Mouse (Mus musculus) retina, embryonic 14.5 days (tissue): Measurements from ENCODE around the gene Susd3.
A peak's percentile ranks its signal among the peaks of the same experiment; 100 is the strongest.

Experiments used
- DNase-seq: peaks from one replicate; pipeline ENCODE4 v3.0.0-alpha.2; 2015; ENCODE audit warnings: low spot score

Susd3 gene

GRCm38 (mm10) chr13:49212711-49213500 lies 35.6 kb downstream of the Susd3 start:
- DNase-seq = no peak

GRCm38 (mm10) chr13:49209306-49209705 lies 39.2 kb downstream of the Susd3 start:
- DNase-seq = no peak

- DNase-seq = no peak
Measured at GRCm38 (mm10) chr13:49206341-49206740, 42.2 kb downstream of the Susd3 start.

GRCm38 (mm10) chr13:49205381-49205998 lies 43.0 kb downstream of the Susd3 start:
- peak; percentile 90 for DNase-seq

GRCm38 (mm10) chr13:49202556-49202955 lies 46.0 kb downstream of the Susd3 start:
- no peak for DNase-seq

GRCm38 (mm10) chr13:49200688-49201087 lies 47.8 kb downstream of the Susd3 start:
- no peak for DNase-seq

- DNase-seq = no peak
Measured at GRCm38 (mm10) chr13:49199891-49200290, 48.6 kb downstream of the Susd3 start.

GRCm38 (mm10) chr13:49198734-49199133 lies 49.8 kb downstream of the Susd3 start:
- DNase-seq = no peak

GRCm38 (mm10) chr13:49196766-49197165 lies 51.7 kb downstream of the Susd3 start:
- DNase-seq = no peak

GRCm38 (mm10) chr13:49196211-49196610 lies 52.3 kb downstream of the Susd3 start:
- DNase-seq = no peak

GRCm38 (mm10) chr13:49195651-49196050 lies 52.9 kb downstream of the Susd3 start:
- DNase-seq = no peak

- no peak for DNase-seq
Measured at GRCm38 (mm10) chr13:49194811-49195210, 53.7 kb downstream of the Susd3 start.

- DNase-seq = no peak
Measured at GRCm38 (mm10) chr13:49193650-49194049, 54.9 kb downstream of the Susd3 start.

- no peak for DNase-seq
Measured at GRCm38 (mm10) chr13:49192156-49192855, 56.2 kb downstream of the Susd3 start.

GRCm38 (mm10) chr13:49191673-49192035 lies 56.9 kb downstream of the Susd3 start:
- DNase-seq = no peak

GRCm38 (mm10) chr13:49190876-49191672 lies 57.4 kb downstream of the Susd3 start:
- no peak for DNase-seq

GRCm38 (mm10) chr13:49189970-49190870 lies 58.3 kb downstream of the Susd3 start:
- no peak for DNase-seq

- no peak for DNase-seq
Measured at GRCm38 (mm10) chr13:49188966-49189360, 59.5 kb downstream of the Susd3 start.

- DNase-seq = no peak
Measured at GRCm38 (mm10) chr13:49188219-49188965, 60.1 kb downstream of the Susd3 start.
